Mouse (Mus musculus) T-helper 1 cell (primary cell): ENCODE data around the gene Gm17555.
"Not testable (repeated sequence)": the region's sequence is repeated elsewhere in the genome, so short reads cannot be mapped to it uniquely, and the experiment has no call there.

Experiments
- in situ Hi-C: fragments of 300-600 bp; cut with MboI, MseI; formaldehyde crosslinking; loops from one replicate; pipeline ENCODE4 v1.15.1; 2025; ENCODE audit warnings: high pct_unique_total_duplicates

Gm17555 gene

DNA sequence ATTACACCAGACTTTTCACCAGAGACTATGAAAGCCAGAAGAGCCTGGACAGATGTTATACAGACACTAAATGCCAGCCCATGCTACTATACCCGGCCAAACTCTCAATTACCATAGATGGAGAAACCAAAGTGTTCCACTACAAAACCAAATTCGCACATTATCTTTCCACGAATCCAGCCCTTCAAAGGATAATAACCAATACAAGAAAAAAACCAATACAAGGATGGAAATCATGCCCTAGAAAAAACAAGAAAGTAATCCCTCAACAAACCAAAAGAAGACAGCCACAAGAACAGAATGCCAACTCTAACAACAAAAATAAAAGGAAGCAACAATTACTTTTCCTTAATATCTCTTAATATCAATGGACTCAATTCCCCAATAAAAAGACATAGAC lies at the start of gene Gm17555:
Gm17555 (plus strand) TSS at position 301 of the 400 bp plus-strand sequence.
- in situ Hi-C loops = not testable (repeated sequence)

DNA sequence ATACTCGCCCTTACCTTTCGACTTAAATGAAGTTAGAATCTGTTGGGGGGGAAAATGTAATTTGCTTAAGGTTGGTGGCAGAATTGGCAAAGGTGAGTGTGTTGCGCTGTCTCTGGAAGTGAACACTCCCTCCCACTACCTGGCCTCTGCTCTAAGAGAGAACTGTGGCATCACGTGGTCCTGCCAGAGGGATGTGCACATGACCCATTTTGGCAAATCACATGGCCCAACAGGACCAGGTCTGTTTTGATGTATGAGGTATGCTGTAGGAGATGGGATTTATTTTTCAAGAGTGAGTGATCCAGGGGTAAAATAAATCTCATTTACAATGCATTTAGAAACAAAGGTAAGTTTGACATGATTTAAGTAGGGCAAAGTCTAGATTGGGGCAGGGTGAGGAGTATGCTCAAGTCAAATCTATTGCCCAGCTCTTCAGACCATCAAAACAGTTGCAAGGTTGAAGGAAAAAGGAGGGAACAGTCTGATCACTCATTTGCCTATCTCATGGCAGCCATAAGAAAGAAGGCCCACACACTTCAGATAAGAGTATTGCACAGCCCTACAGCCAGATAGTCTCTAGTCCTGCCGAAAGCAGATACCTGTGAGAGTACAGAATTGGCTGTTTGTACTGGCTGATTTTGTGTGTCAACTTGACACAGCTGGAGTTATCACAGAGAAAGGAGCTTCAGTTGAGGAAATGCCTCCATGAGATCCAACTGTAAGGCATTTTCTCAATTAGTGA lies 49.5 kb upstream of the Gm17555 start:
- in situ Hi-C loops = loop anchor here (10.0 kb wide), 1 partner anchor 189 kb away; no protein-coding TSS in a partner anchor

DNA sequence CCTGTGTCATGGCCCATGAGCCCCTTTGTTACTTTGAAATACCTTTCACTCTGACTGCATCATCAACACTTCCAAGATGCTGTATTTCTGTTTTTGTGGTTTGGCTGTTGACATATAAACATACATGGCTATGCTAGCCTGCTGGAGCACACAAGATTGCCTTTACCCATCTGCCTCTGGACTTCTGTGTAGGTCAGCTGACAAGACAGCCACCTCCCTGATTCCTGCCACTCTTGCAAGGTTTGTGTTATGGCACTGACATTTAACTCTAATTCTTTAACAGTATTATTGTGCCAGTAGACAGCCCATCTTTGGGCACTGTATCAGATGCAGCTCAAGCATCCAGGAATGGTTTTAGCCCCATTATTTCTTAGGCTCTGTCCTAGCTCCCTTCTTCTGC lies 48.6 kb upstream of the Gm17555 start:
- in situ Hi-C loops = loop anchor here (10.0 kb wide), 1 partner anchor 188 kb away; no protein-coding TSS in a partner anchor

GRCm38 (mm10) chr2:126166848-126167617 lies 47.9 kb upstream of the Gm17555 start:
- in situ Hi-C loops = loop anchor here (10.0 kb wide), 1 partner anchor 188 kb away; no protein-coding TSS in a partner anchor

- in situ Hi-C loops = no loop called here
Measured at GRCm38 (mm10) chr2:126171427-126171826, 43.5 kb upstream of the Gm17555 start.

GRCm38 (mm10) chr2:126191306-126191705 lies 23.6 kb upstream of the Gm17555 start:
- in situ Hi-C loops = no loop called here

DNA sequence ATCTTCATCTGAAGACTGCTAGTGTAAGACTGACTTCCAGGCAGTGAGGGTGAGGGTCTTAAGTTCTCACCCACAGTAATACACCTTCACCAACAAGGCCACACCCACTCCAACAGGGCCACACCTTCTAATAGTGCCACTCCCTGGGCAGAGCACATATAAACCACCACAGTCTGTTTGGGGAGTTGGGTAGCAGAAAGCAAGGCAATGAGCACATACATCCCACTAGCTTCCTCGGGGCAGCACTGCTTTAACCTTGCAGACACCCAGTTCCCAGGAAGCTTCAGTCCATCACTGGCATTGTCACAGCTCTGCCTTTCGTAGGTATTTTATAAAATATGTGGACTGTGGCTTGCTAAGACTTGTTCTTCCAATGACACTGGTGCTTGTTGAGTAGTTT lies 22.8 kb upstream of the Gm17555 start:
- in situ Hi-C loops = no loop called here

GRCm38 (mm10) chr2:126195631-126196356 lies 19.1 kb upstream of the Gm17555 start:
- in situ Hi-C loops = no loop called here

GRCm38 (mm10) chr2:126198971-126199370 lies 15.9 kb upstream of the Gm17555 start:
- in situ Hi-C loops = no loop called here

DNA sequence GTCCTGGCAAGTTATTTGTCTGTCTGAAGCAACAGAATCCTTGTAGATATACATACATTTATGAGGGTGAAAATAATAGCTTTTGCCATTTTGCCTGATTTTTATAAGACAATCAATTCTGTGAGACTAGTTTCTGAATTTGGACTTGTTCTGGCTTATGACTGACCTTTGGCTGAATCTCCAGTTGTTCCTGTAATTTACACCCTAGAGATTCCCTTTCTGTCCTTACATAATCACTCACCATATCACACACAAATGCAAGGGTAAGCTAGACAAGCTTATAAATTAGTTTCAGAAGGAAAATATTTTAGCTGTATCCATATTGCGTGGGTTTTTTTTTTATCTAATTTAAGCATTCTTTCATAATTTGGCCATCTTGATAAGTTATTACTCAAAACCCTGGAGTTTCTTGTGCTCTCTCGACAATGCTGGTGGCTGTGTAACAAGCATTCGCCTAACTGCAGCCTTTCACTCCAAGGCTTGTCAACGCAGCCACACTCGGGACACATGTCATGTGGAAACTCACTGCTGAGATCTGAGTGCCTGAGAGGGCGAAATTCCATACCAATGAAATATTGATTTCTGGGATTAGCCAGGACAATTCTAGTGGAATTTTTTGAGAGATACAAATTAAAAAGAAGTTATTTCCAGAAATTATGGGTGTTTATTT lies 3.8 kb upstream of the Gm17555 start:
- in situ Hi-C loops = no loop called here

DNA sequence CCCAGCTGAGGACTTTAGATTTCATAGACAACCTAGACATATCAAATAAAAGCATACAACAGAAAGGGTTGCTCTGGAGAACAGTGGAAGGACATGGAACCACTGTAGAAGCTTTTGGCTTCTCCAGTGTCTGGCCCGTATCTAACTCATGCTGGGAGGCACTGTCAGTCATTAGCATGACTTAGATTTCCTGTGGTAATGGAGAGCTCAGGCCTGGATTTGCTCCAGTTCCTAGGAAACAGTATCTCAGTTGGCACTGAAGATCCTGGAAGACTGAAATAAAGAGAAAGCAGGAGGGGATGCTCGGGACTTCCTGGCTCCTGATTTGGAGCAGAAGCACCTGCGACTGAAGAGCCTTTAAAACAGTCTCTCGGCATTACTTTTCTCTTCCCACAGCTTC lies 12.7 kb downstream of the Gm17555 start:
- in situ Hi-C loops = no loop called here

DNA sequence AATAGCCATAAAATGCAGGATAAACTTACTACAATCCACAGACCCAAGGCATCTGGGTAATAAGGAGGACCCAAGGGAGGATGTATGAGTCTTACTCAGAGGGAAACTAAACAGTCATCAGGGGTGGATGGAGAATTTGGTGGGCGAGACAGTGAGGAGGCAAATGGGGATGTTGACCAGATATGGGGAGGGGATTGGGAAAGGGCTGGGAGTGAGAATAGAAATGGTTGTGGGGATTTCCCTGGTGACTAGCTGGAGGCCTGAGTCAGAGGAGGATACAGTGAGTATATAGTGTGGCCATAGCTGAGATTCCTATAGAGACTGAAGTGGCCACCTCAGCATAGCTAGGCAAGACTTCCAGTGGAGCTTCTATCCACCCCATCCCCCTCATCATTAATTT lies 16.8 kb downstream of the Gm17555 start:
- in situ Hi-C loops = no loop called here

DNA sequence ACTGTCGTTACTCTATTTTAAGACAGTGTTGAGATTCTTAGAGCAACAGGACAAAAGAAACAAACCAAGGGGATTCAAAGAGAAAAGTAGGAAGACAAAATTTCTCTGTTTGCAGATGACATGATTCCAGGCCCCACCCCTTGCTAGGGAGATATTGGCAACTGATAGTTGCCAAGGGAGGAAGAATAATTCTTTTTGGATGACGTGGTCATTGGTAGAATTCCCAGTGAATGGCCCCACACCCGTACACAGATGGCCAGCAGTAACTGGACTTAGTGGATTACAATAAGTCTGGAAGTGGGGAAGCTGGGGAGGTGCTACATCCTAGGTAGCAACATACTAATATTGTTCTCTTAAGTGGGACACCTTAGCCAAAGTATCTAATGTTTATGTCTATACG lies 22.0 kb downstream of the Gm17555 start:
- in situ Hi-C loops = no loop called here

DNA sequence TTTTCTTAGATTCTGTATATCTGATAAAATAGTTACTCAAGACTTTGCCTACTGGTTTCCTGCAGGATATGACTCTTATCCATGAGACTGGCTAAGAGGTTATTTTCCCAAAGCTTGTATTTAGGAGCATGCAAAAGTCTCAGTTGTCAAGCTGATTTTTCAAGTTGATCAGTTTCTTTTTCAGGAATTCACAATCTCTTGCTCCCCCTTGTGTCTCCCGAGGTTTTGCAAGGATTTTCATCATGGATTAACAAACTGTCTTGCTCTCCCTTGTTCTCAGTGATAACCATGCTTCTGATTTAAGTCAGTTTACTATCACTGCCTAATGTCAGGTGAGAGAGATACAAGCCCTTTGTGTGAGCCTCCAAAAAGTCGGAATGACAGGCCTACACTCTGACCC lies 30.5 kb downstream of the Gm17555 start:
- in situ Hi-C loops = no loop called here

- in situ Hi-C loops = no loop called here
Measured at GRCm38 (mm10) chr2:126248536-126248935, 33.6 kb downstream of the Gm17555 start.

- in situ Hi-C loops = no loop called here
Measured at GRCm38 (mm10) chr2:126252211-126252610, 37.3 kb downstream of the Gm17555 start.
